Mouse (Mus musculus) telencephalon, adult 2 months (tissue): ENCODE data around the gene Usp17le.
"Not testable (repeated sequence)": the region's sequence is repeated elsewhere in the genome, so short reads cannot be mapped to it uniquely, and the experiment has no call there.

Experiments
- DNase-seq: peaks from one replicate; pipeline ENCODE4 v3.0.0-alpha.2; 2011; ENCODE audit warnings: low read depth, low spot score

The Usp17le gene

DNA sequence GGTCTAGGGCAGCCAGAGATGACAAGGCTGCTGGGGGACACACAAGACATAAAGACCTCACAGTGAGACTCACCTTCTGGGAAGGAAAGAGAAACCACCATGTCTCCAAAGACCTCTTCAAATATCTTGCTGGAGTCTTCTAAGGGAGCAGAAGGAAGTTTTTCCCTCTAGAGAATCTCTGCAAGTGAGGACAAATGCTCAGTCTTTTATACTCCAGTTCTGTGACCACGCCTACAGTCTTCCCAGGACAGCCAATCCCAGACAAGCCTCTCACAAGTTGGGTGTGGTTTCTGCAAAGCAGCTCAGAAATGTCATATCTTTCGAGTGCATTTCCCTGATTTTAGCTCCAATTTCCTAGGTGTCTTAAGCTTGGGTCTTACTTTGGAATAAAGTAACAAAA is at the start of gene Usp17le:
Gene Usp17le, minus strand, starts transcription at position 101 of the 400 bp plus-strand sequence.
- not testable (repeated sequence) for DNase-seq

DNA sequence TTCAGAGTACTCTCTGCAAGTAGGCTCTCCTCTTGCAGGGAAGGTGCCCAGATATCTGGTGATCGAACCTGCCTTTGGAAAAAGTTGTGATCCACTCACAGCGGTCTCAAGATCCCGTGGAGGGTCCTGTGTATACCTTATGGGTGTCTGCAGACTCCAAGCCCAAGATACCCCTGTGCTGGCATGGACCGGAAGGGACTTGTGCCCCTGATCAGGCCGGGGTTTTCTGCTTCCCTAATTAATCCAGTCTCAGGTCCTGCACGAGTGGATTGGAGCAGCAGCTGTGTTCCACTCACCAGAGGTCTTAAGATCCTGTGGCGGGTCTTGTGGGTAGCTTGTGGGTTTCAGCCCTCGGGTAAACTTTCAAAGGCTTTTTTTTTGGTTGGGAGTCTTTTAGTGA is 33.1 kb upstream of the Usp17le start:
- DNase-seq, result not testable (repeated sequence)

DNA sequence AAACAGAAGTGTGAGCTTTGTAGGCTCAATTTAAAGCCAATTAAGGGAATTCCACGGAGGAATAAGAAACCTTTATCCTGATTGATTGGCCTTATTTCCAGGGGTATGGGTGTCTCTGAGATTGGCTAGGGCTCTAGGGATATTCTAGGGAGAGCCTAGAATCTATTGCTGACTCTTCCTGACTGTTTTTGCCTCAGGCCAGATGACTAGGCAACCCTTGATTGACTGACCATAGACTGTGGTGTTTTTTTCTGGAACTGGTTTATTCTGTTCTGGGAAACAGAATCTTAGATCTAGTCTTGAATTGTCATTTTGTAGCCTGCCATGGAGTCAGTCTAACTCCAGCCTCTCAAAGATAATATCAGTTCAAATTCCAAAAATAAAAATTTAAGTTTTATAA is 13.5 kb upstream of the Usp17le start:
- DNase-seq, result no peak
